Mouse (Mus musculus): ENCODE measurements around the gene Gemin4.
"Not testable (repeated sequence)": the region's sequence is repeated elsewhere in the genome, so short reads cannot be mapped to it uniquely, and the experiment has no call there.

Gene Gemin4

GRCm38 (mm10) chr11:76216681-76217389 lies 629 bp downstream of the Gemin4 start:
- peak; percentile 100 for DNase-seq (ENCODE audit: extremely low read depth, low read depth, low spot score)

- DNase-seq (ENCODE audit: extremely low read depth, low read depth, low spot score), result no peak
These were observed 1.4 kb downstream of the Gemin4 start for GRCm38 (mm10) chr11:76216049-76216540.

DNA sequence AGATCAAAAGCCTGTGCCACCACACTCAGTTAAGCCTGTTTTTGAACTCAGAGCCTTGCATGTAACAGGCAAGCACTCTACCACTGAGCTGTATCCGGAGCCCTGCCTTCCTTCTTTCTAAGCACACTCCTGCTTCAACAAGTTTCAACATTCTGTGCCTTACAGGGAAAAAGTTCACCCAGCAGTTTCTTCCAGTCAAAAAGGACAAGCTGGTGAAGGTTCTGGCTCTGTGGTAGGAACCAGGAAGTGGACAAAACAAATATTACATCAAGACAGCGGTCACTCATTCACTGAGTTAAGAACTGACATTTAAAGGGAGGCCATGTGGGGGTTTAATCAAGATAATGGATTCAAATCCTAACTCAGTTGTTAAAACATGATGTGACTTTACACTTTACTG lies 2.5 kb downstream of the Gemin4 start:
- no peak for DNase-seq (ENCODE audit: extremely low read depth, low read depth, low spot score)

- no peak for DNase-seq (ENCODE audit: extremely low read depth, low read depth, low spot score)
These were observed 3.6 kb downstream of the Gemin4 start for GRCm38 (mm10) chr11:76213841-76214240.

DNA sequence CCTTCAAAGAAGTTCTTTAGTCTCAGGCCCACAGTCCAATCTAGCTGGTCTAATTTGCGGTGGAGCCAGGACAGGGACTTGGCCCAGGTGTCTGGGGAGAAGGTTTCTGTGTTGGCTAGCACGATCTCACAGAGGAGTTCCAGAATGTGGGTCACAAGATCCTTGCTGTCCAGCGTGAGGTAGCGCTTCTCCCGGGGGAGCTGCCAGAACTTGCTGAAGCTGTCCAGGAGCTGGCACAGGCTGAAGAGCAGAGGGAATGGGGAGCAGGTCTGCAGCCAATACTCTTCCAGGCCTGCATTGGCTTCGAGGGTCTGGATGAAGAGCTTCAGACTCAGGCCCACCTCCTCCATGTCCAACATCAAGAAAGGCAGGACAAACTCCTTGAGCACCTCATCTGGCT lies 5.9 kb downstream of the Gemin4 start:
- DNase-seq (ENCODE audit: extremely low read depth, low read depth, low spot score), result not testable (repeated sequence)

- no peak for DNase-seq (ENCODE audit: extremely low read depth, low read depth, low spot score)
These were observed 7.1 kb downstream of the Gemin4 start for GRCm38 (mm10) chr11:76210228-76210985.

DNA sequence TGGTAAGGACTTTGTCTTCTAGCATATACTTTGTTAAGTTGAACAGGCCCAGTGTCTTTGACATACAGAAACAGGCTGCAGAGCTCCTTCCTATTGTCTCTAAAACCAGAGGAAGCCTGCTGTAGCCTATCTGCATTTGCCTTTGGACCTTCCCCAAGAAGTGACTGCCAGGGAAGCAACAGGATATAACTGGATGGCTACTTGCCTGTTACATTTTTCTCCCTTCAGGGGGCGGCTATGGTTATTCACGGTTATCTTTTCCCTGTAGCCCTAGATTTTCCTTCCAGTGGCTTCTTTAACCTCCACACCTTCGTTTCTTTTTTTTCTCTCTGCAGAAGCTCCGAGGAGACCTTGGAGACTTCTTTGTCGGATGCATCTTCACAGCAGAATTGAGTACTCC lies 10.7 kb downstream of the Gemin4 start:
- DNase-seq (ENCODE audit: extremely low read depth, low read depth, low spot score), result no peak

DNA sequence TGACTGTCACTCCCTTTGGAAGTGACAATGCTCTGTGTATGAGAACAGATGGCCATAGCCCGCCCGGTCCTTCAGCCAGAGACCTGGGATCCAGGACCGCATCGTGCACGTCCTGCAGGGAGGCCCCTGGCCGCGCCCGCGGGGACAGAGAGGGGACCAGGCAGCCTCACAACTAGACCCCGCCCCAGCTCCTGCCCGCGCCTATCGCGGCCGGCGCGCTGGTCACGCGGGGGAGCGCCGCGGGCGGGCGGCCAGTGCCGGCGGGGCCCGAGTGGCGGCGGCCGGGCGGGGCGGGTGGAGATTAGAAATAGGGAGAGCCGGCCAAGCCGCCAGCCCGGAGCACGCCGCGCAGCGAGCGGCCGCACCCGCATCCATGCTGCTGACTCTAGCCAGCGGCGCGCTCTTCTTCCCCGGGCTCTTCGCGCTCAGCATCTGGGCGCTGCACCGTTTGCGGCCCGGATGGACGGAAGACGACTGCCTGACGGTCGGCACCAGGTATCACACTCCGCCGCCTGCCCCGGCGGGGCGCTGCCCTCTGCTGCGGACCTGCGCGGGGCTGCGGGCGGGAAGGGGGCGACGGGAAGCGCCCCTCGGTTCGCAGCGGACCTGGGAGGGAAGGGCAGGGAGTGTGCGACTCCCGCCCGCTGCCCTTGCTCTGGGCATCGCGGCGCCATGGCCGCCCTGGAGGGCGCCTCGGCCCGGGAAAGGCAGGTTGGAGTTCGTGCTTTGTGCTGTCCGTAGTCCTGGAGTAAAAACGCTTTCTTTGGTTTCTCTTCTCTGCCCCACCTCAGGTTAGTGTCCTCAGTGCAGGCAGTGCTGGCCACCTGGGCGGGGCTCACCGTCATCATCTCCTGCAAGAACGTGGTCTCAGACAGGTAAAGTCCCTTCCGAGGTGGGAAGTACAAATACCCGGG lies 15.4 kb downstream of the Gemin4 start:
- DNase-seq (ENCODE audit: extremely low read depth, low read depth, low spot score), result no peak

DNA sequence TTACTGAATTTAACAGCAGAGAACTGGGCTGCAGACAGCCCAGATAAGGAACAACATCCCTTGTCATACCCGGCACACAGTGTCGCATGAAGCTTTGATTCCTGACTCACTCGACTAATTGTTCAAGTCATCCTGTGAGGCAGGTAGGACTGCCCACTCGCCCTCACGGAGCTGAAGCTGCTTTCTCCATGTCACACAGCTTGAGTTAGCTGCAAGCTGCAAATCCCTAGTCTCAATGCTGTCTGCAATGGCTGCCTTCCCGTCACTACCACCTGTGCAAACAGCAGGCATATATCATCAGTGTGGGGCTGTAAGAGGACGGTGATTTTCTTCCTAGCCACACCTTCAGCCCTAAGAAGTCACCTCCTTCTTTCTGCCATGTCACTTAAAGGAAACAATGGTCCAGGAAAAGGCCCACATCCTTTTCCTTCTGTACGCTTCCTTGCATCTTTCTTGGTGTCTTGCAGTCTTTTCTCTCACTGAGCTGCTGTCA lies 20.4 kb downstream of the Gemin4 start:
- no peak for DNase-seq (ENCODE audit: extremely low read depth, low read depth, low spot score)

- no peak for DNase-seq (ENCODE audit: extremely low read depth, low read depth, low spot score)
These were observed 21.0 kb downstream of the Gemin4 start for GRCm38 (mm10) chr11:76196275-76196976.

- no peak for DNase-seq (ENCODE audit: extremely low read depth, low read depth, low spot score)
These were observed 30.6 kb downstream of the Gemin4 start for GRCm38 (mm10) chr11:76186908-76187307.

- DNase-seq (ENCODE audit: extremely low read depth, low read depth, low spot score), result no peak
These were observed 33.7 kb downstream of the Gemin4 start for GRCm38 (mm10) chr11:76183745-76184144.

GRCm38 (mm10) chr11:76180146-76180540 lies 37.3 kb downstream of the Gemin4 start:
- peak; percentile 82 for DNase-seq (ENCODE audit: extremely low read depth, low read depth, low spot score)

- no peak for DNase-seq (ENCODE audit: extremely low read depth, low read depth, low spot score)
These were observed 37.8 kb downstream of the Gemin4 start, which contains the start of the genes Vps53 and Fam57a for GRCm38 (mm10) chr11:76179495-76180145. Gene Vps53 (minus strand): TSS chr11:76179647. Gene Fam57a (plus strand): TSS chr11:76179671.

DNA sequence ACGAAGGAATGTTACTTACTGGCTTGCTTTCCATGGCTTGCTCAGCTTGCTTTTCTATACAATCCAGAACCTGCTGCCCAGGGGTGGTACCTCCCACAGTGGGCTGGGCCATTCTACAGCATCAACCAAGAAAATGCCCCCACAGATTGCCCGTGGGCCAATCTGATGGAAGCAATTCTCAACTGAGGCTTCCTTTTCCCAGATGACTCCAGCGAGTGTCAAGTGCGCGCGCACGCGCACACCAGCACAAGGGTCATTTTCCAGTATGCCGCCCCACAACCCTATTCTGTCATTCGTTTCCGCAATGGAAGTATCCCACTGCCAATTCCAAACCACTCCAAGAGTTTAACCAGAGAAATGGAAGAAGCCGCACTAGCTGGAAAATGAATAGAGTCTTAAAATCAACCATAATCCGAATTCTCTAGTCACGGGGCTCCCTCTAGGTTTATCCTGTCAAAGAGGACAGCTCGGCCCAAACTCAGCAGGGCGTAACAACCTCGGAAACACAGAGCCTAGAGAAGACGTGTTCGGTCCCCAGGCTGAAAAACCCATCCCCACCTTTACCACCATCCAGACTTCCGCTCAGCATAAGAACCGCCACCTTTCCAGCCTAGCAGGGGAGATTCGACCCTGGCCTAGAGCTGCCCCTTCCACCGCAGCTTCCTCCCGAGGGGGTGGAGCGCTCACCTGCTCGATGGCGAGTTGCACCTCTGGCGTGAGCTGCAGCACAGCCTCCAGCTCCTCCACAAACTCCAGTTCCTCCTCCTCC lies 38.6 kb downstream of the Gemin4 start:
- DNase-seq (ENCODE audit: extremely low read depth, low read depth, low spot score), result no peak

DNA sequence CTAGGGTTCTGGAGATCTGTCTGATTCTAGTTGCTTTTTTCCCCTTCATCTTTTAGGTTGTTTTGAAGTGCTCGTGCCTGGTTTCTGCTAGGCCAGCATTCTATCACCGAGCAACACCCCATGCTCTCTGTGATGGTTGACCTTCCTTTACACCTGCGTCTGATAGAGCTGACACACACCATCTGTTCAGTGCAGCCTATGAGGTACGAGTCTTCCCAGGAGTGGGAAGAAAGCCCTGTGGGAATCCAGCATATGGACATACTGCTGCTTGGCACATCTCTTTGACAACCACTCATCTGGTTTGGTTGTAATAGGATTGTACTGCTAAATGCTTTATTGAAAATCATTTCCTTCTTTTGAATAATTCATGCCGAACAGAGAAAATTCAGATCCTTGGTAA lies 47.3 kb downstream of the Gemin4 start:
- DNase-seq (ENCODE audit: extremely low read depth, low read depth, low spot score), result no peak

DNA sequence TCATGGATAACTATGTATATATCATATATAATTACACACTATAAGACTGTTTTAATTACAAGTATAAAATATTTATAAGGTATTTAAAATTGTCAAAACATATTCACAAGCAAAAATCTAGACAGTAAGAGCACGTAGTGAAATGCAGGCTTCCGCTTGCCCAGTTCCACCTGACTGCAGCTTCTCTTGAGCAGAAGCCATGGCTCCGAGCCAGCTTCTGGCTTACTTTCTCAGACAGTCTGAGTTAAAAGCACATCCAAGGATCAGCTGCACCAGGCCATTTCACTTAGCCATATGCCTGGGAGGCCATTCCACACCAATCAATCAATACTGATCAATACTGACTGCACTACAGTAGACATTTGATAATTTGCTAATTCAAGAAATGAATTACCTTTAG lies 48.5 kb downstream of the Gemin4 start:
- DNase-seq (ENCODE audit: extremely low read depth, low read depth, low spot score), result no peak

- no peak for DNase-seq (ENCODE audit: extremely low read depth, low read depth, low spot score)
These were observed 50.2 kb downstream of the Gemin4 start for GRCm38 (mm10) chr11:76167079-76167765.
